Mouse (Mus musculus): Measurements from ENCODE around the gene Rfx4. TPM values are rescaled to one million over a fixed set of nuclear protein-coding genes. Genes with fewer than 3 reads are reported as not detected.

Gene Rfx4
- polyA plus RNA-seq, 1 experiment from 2014 or later = 0.06 TPM

DNA sequence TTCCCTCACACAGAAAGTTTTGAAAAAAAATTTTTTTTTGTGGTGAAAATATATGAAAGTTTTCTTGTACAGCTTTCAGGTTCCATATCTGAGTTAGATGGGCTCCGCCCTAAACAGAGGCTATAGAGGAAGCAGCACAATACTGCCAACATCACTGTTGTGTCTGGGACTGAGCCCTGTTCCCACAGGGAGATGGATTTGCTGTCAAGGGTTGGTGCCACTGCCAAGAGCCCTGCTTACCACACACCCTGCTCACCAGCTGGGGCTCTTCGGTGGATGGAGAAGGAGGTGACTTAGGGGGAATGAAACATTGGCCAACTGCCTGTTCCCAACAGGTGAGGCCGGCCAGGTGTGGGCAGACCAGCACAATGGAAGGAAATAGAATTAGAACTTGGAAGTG is 35.3 kb downstream of the Rfx4 start:
- H3K4me1 ChIP-seq (replicated peaks; ENCODE audit: control insufficient read depth, insufficient read depth, low read length) = no peaks in the 10 kb centered on the region
- H3K9ac ChIP-seq (ENCODE audit: low read length) = no peak overlapping the region
- no peaks in the 10 kb centered on the region for H3K27me3 ChIP-seq (ENCODE audit: control insufficient read depth, insufficient read depth, low read depth, low read length)
- ATAC-seq (ENCODE audit: low read depth) = no peak
- whole genome bisulfite sequencing = 76% methylated on average over 3 of the region's 3 CpGs
- H3K4me2 ChIP-seq (ENCODE audit: low read depth, low read length) = no peak overlapping the region
- H3K9me3 ChIP-seq (ENCODE audit: control insufficient read depth, low read length) = no peaks in the 10 kb centered on the region
- H3K27ac ChIP-seq (ENCODE audit: low read length) = no peak overlapping the region
- no peaks in the 10 kb centered on the region for H3K36me3 ChIP-seq (ENCODE audit: control insufficient read depth, insufficient read depth, low read length)
- H3K4me3 ChIP-seq (ENCODE audit: low read length) = no peak overlapping the region

DNA sequence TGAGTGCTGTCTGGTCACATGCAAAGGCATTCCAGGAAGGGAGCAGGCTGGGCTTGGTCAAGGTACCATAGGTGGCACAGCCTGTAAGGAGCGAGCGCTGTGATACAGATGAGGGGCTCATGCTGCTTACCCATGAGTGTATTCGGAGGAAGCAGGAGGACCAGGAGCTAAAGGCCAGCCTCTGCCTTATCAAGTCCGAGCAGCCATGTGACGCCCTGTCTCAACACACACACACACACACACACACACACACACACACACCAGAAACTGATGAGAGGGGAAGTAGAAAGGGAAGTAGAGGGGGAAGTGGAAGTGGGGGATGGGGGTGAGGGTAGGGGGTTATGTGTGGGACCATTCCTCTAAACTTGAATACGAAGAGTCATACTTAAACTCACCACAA is 45.7 kb downstream of the Rfx4 start:
- Histone ChIP-seq H3K4me2 (ENCODE audit: low read depth, low read length) (no peak overlapping the region), H3K4me1 (replicated peaks; ENCODE audit: control insufficient read depth, insufficient read depth, low read length) (no peaks in the 10 kb centered on the region), H3K9ac (ENCODE audit: low read length) (no peak overlapping the region), H3K9me3 (ENCODE audit: control insufficient read depth, low read length) (no peaks in the 10 kb centered on the region), H3K27ac (ENCODE audit: low read length) (no peak overlapping the region), H3K36me3 (ENCODE audit: control insufficient read depth, insufficient read depth, low read length) (no peaks in the 10 kb centered on the region), H3K27me3 (ENCODE audit: control insufficient read depth, insufficient read depth, low read depth, low read length) (no peaks in the 10 kb centered on the region), H3K4me3 (ENCODE audit: low read length) (no peak overlapping the region)
- 52% methylated on average over 6 of the region's 6 CpGs for WGBS
- no peak for ATAC-seq (ENCODE audit: low read depth)

DNA sequence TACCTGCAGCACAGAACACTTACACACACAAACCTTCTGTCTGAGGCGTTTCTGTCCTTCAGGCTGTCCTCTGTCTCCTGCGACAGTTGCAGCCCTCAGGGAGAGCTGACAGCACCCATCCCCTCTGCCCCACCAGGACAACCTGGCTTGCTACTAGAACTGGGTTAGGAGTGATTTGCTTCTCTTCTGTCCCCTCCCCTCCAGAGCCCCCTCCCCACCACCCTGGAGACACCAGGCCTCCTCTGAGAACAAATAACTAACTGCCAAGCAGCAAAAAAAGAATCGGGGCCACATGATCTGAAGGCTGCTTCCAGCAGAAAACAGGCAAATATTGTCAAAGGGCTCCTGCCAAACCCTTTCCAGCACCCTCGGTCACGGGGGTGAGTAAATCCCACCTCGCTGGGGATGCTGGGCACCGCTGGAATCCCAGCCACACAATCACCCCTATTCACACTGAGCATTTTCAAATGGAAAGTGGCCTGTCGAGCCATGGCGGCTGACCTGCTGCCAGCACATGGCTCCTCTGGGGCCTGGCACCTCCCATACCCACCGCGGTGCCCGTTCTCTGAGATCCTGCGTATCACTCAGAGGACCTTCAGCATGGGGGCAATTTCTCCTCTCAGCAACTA is 47.5 kb downstream of the Rfx4 start:
- 63% methylated on average over 13 of the region's 13 CpGs for WGBS
- Histone ChIP-seq H3K27me3 (ENCODE audit: control insufficient read depth, insufficient read depth, low read depth, low read length) (no peaks in the 10 kb centered on the region), H3K4me1 (replicated peaks; ENCODE audit: control insufficient read depth, insufficient read depth, low read length) (no peaks in the 10 kb centered on the region), H3K9ac (ENCODE audit: low read length) (no peak overlapping the region), H3K9me3 (ENCODE audit: control insufficient read depth, low read length) (no peaks in the 10 kb centered on the region), H3K4me2 (ENCODE audit: low read depth, low read length) (no peak overlapping the region), H3K36me3 (ENCODE audit: control insufficient read depth, insufficient read depth, low read length) (no peaks in the 10 kb centered on the region), H3K27ac (ENCODE audit: low read length) (no peak overlapping the region), H3K4me3 (ENCODE audit: low read length) (no peak overlapping the region)
- no peak for ATAC-seq (ENCODE audit: low read depth)

DNA sequence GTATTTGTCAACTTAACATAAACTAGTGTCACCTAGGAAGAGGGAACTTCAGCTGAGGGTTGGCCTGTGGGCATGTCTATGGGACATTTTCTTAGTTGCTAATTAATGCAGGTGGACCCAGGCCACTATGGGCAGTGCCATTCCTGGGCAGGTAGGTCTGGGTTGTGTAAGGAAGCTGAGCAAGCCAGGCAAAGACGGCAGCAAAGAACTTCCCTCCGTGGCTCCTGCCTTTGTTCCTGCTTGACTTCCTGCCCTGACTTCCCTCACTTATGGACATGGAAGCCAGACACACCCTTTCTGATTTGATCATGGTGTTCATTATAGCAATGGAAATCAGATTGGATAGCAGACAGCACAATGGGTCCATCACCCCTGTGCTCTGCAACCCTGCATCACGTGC is 49.7 kb downstream of the Rfx4 start:
- H3K4me3 ChIP-seq (ENCODE audit: low read length) = no peak overlapping the region
- H3K4me2 ChIP-seq (ENCODE audit: low read depth, low read length) = no peak overlapping the region
- no peak overlapping the region for H3K27ac ChIP-seq (ENCODE audit: low read length)
- H3K9me3 ChIP-seq (ENCODE audit: control insufficient read depth, low read length) = no peaks in the 10 kb centered on the region
- no peak overlapping the region for H3K9ac ChIP-seq (ENCODE audit: low read length)
- H3K36me3 ChIP-seq (ENCODE audit: control insufficient read depth, insufficient read depth, low read length) = no peaks in the 10 kb centered on the region
- 70% methylated on average over 3 of the region's 3 CpGs for WGBS
- no peaks in the 10 kb centered on the region for H3K27me3 ChIP-seq (ENCODE audit: control insufficient read depth, insufficient read depth, low read depth, low read length)
- no peaks in the 10 kb centered on the region for H3K4me1 ChIP-seq (replicated peaks; ENCODE audit: control insufficient read depth, insufficient read depth, low read length)
- ATAC-seq (ENCODE audit: low read depth) = no peak

DNA sequence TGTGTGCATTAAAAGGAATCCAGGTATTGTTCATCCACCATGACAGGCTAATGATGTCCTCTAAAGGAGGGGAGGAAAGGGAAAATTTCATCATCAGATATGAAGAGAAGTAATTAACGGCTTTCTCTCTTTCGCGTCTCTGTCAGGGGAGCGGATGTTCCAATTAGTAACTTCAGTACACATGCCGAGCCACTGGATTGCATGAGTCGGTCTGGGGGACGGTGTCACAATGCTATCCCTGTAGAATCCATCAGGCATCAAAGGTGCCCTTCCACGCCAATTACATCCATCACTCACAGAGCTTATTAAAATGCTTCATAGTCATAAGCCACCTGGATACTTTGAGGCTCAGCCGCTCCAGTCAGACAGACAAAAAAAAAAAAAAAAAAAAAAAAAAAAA is 51.3 kb downstream of the Rfx4 start:
- H3K4me1 ChIP-seq (replicated peaks; ENCODE audit: control insufficient read depth, insufficient read depth, low read length) = no peaks in the 10 kb centered on the region
- H3K9ac ChIP-seq (ENCODE audit: low read length) = no peak overlapping the region
- H3K4me3 ChIP-seq (ENCODE audit: low read length) = no peak overlapping the region
- H3K36me3 ChIP-seq (ENCODE audit: control insufficient read depth, insufficient read depth, low read length) = no peaks in the 10 kb centered on the region
- H3K27me3 ChIP-seq (ENCODE audit: control insufficient read depth, insufficient read depth, low read depth, low read length) = no peaks in the 10 kb centered on the region
- no peak overlapping the region for H3K27ac ChIP-seq (ENCODE audit: low read length)
- no peak for ATAC-seq (ENCODE audit: low read depth)
- 87% methylated on average over 9 of the region's 9 CpGs for WGBS
- H3K4me2 ChIP-seq (ENCODE audit: low read depth, low read length) = no peak overlapping the region
- no peaks in the 10 kb centered on the region for H3K9me3 ChIP-seq (ENCODE audit: control insufficient read depth, low read length)

DNA sequence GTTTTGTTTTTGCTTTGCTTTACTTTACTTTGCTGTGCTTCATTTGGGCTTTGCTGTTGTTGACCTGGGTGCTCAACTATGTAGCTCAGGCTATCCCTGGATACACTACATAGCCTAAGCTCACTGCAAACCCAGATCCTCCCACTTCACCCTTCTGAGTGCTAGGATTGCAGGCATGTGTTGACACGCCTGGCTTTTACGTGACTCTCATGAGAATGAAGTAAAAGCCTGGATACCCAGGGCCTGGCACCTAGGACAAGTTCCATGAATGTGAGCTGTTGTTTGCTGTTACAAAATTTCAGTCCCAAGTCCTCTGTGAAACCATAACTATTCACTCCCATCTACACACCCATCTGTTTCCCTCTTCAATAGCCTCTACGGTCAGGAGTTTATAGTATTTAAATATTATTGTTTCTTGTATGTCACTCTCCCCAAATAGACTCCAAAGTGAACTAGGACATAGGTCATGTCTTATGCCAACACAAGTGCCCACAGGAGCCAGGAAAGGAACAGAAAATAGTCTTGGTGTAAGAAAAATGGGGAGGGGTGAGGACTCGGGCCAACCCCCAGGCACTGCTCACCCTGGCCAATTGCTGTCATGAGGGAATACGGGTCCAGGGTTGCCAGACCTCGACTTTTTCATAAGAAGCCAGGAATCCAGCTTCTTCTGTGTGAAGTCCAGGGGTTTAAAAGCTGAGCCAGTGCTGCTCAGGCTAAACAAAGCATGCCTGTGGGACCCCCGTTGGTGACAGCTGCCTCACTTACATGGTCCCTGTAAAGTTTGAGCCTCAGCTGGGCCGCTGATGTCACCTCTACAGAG is 54.4 kb downstream of the Rfx4 start:
- Histone ChIP-seq H3K36me3 (ENCODE audit: control insufficient read depth, insufficient read depth, low read length) (no peaks in the 10 kb centered on the region), H3K27ac (ENCODE audit: low read length) (no peak overlapping the region), H3K4me3 (ENCODE audit: low read length) (no peak overlapping the region), H3K9ac (ENCODE audit: low read length) (no peak overlapping the region), H3K4me2 (ENCODE audit: low read depth, low read length) (no peak overlapping the region), H3K4me1 (replicated peaks; ENCODE audit: control insufficient read depth, insufficient read depth, low read length) (no peaks in the 10 kb centered on the region), H3K9me3 (ENCODE audit: control insufficient read depth, low read length) (no peaks in the 10 kb centered on the region), H3K27me3 (ENCODE audit: control insufficient read depth, insufficient read depth, low read depth, low read length) (no peaks in the 10 kb centered on the region)
- no peak for ATAC-seq (ENCODE audit: low read depth)
- 73% methylated on average over 8 of the region's 8 CpGs for WGBS

DNA sequence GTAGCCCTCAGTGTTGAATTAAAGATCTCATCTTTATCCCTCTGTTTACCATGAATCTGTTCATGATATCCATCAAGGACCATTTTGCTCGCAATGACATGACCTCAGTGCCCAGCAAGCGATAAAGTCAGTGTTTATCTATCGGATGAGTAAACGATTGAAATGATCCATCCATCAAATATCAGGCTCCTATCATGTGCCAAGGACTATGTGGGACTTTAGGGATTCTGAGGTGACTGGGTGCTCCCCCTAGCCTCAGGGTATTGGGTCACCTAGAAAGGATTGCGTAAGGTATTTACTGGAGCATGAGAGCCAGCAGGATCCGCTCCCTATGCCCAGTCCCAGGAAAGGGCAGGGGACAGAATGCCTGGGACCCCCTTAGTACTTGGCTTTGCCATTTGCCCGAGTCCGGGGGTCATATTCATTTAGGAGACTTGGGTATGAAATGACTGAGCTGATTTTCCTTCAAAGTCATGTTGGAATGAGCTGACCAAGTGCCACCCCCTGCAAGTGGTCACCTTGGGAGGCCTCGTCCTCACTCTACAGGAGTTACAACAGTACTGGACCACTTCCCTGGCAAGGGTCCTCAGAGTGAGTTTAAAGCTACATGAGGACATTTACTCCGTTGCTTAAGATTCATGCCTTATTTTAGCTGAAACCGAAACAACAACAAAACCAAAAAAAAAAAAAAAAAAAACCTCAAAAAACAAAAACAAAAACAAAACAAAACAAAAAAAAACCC is 55.5 kb downstream of the Rfx4 start:
- Histone ChIP-seq H3K27ac (ENCODE audit: low read length) (no peak overlapping the region), H3K4me2 (ENCODE audit: low read depth, low read length) (no peak overlapping the region), H3K27me3 (ENCODE audit: control insufficient read depth, insufficient read depth, low read depth, low read length) (no peaks in the 10 kb centered on the region), H3K4me1 (replicated peaks; ENCODE audit: control insufficient read depth, insufficient read depth, low read length) (no peaks in the 10 kb centered on the region), H3K9ac (ENCODE audit: low read length) (no peak overlapping the region), H3K9me3 (ENCODE audit: control insufficient read depth, low read length) (no peaks in the 10 kb centered on the region), H3K36me3 (ENCODE audit: control insufficient read depth, insufficient read depth, low read length) (no peaks in the 10 kb centered on the region), H3K4me3 (ENCODE audit: low read length) (no peak overlapping the region)
- no peak for ATAC-seq (ENCODE audit: low read depth)
- 72% methylated on average over 11 of the region's 11 CpGs for WGBS

DNA sequence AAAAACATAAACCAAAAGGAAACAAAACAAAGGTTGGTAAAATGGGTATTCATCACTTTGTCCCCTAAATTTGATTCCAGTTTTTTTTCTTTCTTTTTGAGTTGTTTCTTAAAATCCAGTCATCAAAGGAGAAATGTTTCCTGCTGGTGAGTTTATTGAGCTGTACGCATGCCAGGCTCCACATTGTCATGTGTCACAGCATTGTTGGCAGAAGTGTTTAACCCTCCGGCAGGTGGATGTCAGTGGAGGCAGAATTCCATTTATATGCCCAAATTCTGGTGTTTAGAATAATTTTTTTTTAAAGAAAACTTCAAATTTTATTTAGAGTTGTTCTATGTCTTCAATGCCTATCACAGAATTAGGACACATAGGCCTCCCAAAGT is 56.0 kb downstream of the Rfx4 start:
- Histone ChIP-seq H3K4me2 (ENCODE audit: low read depth, low read length) (no peak overlapping the region), H3K9ac (ENCODE audit: low read length) (no peak overlapping the region), H3K4me1 (replicated peaks; ENCODE audit: control insufficient read depth, insufficient read depth, low read length) (no peaks in the 10 kb centered on the region), H3K9me3 (ENCODE audit: control insufficient read depth, low read length) (no peaks in the 10 kb centered on the region), H3K4me3 (ENCODE audit: low read length) (no peak overlapping the region), H3K27ac (ENCODE audit: low read length) (no peak overlapping the region), H3K27me3 (ENCODE audit: control insufficient read depth, insufficient read depth, low read depth, low read length) (no peaks in the 10 kb centered on the region), H3K36me3 (ENCODE audit: control insufficient read depth, insufficient read depth, low read length) (no peaks in the 10 kb centered on the region)
- ATAC-seq (ENCODE audit: low read depth) = no peak
- 72% methylated on average over 2 of the region's 2 CpGs for WGBS

DNA sequence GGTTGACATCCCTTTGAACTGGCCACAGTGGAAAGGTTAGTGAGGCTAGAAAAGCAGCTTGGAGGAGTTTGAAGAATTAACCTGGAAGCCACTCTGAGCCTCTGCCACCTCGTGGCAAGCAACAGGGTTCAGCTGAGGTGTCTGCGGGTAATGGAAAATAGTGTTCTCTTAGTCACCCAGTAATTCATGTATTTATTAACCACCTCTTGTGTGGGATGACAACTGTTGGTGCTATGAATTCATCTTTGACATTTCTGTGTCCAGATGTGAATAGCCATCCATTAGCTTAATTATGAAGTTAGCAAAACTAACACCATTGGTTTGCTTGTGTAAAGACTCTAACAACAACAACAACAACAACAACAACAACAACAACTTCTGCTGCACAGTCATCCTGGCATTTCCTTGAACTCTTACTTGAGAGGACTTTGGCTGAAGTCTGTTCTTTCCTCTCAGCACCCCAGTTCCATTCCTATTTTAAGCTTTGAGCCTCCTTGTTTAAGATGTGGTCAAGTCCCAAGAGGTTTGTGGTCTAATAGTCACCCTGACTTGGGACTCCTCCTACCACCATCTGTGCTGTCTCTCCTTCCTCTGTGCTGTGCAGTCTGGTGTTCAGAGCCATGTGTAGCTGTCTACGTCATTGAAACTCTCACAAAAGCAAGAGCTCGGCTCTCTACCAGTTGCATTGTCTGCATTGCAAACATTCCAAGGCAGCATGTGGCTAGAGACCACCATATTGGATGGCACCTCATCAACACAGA is 60.0 kb downstream of the Rfx4 start:
- 63% methylated on average over 4 of the region's 4 CpGs for WGBS
- Histone ChIP-seq H3K4me3 (ENCODE audit: low read length) (no peak overlapping the region), H3K9ac (ENCODE audit: low read length) (no peak overlapping the region), H3K36me3 (ENCODE audit: control insufficient read depth, insufficient read depth, low read length) (no peaks in the 10 kb centered on the region), H3K27ac (ENCODE audit: low read length) (no peak overlapping the region), H3K27me3 (ENCODE audit: control insufficient read depth, insufficient read depth, low read depth, low read length) (no peaks in the 10 kb centered on the region), H3K9me3 (ENCODE audit: control insufficient read depth, low read length) (no peaks in the 10 kb centered on the region), H3K4me2 (ENCODE audit: low read depth, low read length) (no peak overlapping the region), H3K4me1 (replicated peaks; ENCODE audit: control insufficient read depth, insufficient read depth, low read length) (no peaks in the 10 kb centered on the region)
- no peak for ATAC-seq (ENCODE audit: low read depth)
